Mouse (Mus musculus): ENCODE results near the gene Slc25a33. TPM values are rescaled to one million over a fixed set of nuclear protein-coding genes. Genes with fewer than 3 reads are reported as not detected.

Slc25a33 gene
- total RNA-seq, 2 experiments from 2014 or later, result 33.0 to 36.4 TPM

GRCm38 (mm10) chr4:149794010-149794338 is 19.9 kb upstream of the Slc25a33 start:
- DNase-seq, result no peak

GRCm38 (mm10) chr4:149793156-149794009 is 19.3 kb upstream of the Slc25a33 start:
- no peak for DNase-seq

- DNase-seq, result no peak
Observed at GRCm38 (mm10) chr4:149792159-149792800, 18.2 kb upstream of the Slc25a33 start.

DNA sequence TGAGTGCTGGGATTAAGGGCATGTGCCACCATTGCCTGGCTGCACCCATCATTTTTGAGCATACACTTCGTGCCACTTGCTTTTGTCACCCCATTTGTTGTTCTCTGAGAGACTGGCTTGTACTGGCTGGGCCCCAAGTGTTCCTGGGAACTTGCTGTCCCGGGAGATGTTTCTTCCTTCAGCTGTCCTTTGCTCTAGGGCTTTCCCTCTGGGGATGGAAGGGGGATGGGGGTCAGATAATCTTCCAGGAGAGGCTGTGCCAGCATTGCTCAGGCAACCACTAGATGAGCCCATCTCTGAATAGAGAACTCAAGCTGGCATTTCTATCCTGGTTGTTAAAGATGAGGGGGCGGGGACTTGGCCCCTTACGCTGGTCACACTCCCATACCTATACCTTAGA is 17.4 kb upstream of the Slc25a33 start:
- DNase-seq, result no peak

GRCm38 (mm10) chr4:149790969-149791368 is 16.9 kb upstream of the Slc25a33 start:
- DNase-seq, result no peak

- no peak for DNase-seq
Observed at GRCm38 (mm10) chr4:149790546-149790945, 16.5 kb upstream of the Slc25a33 start.

GRCm38 (mm10) chr4:149789421-149790194 is 15.5 kb upstream of the Slc25a33 start:
- no peak for DNase-seq

- no peak for DNase-seq
Observed at GRCm38 (mm10) chr4:149784901-149785300, 10.8 kb upstream of the Slc25a33 start.

DNA sequence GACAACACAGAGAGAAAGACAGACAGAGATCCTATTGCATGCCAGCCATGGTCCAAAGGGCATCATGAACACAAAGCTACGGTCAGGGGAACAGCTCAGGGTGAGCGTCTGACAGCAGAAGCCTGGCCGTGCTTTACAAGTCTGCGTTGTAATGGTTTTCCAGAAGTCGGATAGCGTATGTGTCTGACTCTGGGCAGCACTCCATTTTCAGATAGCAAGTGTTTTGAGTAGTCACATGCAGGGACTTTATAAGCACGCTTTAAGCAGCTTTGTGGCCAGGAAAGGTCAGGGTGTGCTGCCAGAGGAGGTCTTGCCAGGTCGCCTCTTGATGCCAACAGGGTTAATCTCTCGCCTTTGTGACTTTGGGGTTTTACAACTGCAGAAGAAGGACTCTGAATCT is 10.3 kb upstream of the Slc25a33 start:
- DNase-seq, result no peak

DNA sequence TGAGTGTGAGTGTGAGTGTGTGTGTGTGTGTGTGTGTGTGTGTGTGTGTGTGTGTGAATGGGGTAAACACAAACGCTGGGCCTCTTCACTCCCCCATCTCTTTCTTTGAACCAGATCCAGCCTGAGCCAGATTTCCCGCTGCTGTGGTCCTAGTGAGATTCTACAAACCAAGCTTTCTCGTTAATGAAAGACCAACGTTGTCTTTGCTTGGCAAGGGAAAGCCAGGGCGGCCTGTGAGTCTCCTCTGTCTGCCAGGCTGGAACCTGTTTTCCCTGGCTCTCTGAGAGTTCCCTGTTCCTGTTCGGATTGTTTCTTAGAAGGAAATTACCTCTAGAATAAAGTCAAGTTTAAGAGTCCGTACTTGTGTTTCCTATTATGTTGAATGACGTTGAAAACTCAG is 8.9 kb upstream of the Slc25a33 start:
- no peak for DNase-seq

- no peak for DNase-seq
Observed at GRCm38 (mm10) chr4:149780565-149781356, 6.7 kb upstream of the Slc25a33 start.

DNA sequence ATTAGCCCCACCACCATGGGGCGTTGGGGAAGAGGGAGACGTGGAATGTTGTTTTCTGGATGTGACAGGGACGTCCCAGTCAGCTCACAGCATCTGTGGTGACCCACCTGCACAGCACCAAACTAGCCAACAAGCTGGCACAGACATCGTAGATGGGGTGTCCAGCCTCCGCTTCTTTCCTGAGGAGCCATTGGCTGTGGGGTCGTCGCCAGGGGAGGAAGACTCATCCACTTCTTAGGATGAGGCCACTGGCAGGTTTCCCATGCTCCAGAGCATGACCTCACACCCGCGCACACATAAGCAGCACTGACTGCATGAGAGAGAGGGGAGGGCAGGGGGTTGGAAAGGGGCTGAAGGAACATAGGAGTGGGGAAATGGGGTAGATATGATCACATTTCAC is 5.9 kb upstream of the Slc25a33 start:
- DNase-seq, result no peak

DNA sequence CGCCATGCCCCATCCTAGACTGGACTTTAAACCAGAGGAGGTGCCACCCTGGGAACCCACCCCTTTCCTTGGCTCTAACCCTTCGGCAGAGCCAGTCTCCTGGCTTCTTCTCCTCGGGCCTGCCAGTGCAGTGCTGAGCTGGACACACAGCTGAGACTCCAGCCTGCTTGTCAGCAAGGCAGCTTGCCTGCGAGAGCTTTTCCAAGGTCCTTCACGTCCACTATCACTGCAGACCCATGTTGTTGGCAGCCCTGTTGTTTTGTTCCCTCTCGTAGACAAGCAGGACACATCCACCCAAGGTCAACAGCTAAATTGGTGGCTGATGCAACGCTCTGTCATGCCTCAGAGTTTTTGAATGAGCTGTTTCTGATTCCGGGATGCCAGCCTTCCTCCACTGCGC is 3.0 kb upstream of the Slc25a33 start:
- no peak for DNase-seq

DNA sequence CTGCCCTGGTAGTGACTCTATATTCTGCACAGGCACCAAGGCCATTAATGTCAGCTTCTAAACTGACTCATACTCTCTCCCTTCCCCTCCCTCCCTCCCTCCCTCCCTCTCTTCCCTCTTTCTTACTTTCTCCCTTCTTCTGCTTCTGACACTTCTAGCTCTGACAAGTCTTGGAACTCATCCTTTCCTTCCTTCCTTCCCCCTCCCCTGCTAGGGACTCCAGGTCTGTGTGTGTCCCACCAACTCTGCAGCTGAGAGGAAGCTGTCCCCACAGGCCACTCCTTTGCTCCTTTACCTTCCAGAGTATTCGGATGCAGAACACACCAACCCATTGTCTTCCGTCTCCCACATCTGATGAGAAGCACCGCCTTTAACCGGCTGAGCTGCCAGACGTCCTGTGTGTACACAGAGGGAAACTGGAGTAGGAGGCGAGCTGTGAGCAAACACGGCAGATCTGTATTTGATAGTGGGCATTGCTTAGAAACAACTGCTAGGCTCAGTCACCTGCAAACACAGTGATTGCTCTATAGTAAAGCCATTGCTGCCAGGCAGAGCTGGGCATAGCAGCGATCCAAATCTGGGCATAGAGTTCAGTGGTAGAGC is 1.8 kb upstream of the Slc25a33 start:
- no peak for DNase-seq

DNA sequence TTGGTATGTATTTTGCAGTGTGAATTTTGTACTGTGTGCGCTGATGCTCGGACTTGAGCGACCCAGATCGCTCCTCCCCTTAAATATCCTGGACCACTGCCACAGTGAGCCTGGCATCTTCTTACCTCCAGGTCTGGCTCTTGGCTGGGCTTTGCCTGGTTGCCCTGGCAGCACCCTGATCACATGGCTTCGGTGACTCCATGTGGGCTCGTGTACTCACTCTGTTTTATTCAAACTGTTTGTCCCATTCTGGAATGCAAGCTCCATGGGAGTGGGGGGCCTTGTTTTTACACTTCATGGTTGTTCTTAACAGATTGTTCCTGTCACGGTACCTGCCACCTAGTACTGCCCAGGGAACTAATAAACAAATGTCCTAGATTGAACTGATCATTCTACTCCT is 1.3 kb upstream of the Slc25a33 start:
- DNase-seq, result no peak

- DNase-seq, result no peak
Observed at GRCm38 (mm10) chr4:149773408-149774093, 526 bp downstream of the Slc25a33 start.

- no peak for DNase-seq
Observed at GRCm38 (mm10) chr4:149772394-149772793, 1.7 kb downstream of the Slc25a33 start.

- no peak for DNase-seq
Observed at GRCm38 (mm10) chr4:149765201-149765600, 8.9 kb downstream of the Slc25a33 start.

- DNase-seq, result no peak
Observed at GRCm38 (mm10) chr4:149763335-149763734, 10.7 kb downstream of the Slc25a33 start.

- no peak for DNase-seq
Observed at GRCm38 (mm10) chr4:149759517-149759916, 14.6 kb downstream of the Slc25a33 start.

DNA sequence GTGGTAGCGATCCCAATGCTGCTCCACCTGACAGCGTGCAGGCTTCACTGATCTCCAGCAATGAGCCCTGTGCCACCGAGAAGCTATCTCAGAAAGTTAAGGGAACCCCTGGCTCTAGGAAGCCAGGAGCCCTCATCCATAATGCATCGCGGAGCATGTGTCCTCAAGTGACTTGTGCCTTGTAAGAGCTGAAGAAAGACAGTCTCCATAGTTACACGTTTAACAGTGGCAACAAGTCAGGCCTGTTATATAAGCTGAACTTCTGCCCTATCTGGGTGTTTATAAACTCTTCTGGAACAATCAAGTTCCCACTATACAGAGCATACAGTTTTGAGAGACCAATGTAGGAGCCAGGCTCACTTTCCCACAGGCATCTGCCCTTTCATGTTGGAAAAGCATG is 15.7 kb downstream of the Slc25a33 start:
- DNase-seq, result no peak
